In genomic region chr17:35173329-35173728, GRCm38 (mm10) we compare ENCODE assay signal across 1 mouse cellular context.
TF ChIP-seq lines count a peak whose summit lies in the region.

No protein-coding gene starts in this region.

TF ChIP-seq in CH12.LX, 34 proteins besides CTCF, POLR2A, EP300 and RAD21 (continued from another document):
- TF ChIP-seq UBTF (IDR thresholded peaks at IDR 0.05; ENCODE audit: low read depth, low read length) (no peak), BHLHE40 (IDR thresholded peaks at IDR 0.05; ENCODE audit: low read depth, low read length) (0 out of 2 replicates have a peak, but pooled peaks have one; percentile 37)
